Mouse (Mus musculus) thymus, postnatal 25 days (tissue): ENCODE data around the gene Rora.

Experiments used
- DNase-seq: peaks from one replicate; pipeline ENCODE4 v3.0.0; 2022

Rora gene

GRCm38 (mm10) chr9:68694889-68695495 is 41.4 kb downstream of the Rora start:
- DNase-seq = no peak

- DNase-seq = no peak
Measured at GRCm38 (mm10) chr9:68695496-68695969, 41.9 kb downstream of the Rora start.

DNA sequence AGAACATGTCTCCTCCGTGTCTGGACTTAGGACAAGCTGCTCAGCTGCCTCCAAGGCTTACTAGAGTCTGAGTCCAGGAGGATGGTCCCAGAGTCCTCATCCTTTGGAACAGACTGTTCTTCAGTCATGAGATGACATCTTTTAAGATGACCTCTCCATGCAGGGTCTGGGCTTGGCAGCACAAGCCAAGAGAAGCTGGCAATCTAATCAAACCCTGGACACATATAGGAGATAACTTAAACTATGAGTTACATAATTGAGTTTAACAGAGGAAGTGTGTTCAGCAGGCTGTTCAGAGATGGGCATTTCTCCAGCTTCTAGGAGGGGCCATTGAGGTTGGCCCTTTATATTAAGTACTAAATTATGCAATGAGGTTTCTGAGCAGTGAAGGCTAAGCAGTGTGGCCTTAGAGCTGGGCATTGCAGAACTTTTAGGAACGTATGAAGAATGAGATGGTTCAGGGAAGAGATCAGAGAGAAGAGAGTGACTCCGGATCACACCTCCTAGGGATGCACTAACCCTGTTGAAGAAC is 42.9 kb downstream of the Rora start:
- no peak for DNase-seq

- no peak for DNase-seq
Measured at GRCm38 (mm10) chr9:68699341-68699740, 45.8 kb downstream of the Rora start.

GRCm38 (mm10) chr9:68699856-68700255 is 46.3 kb downstream of the Rora start:
- DNase-seq = no peak

GRCm38 (mm10) chr9:68707636-68708035 is 54.0 kb downstream of the Rora start:
- no peak for DNase-seq

DNA sequence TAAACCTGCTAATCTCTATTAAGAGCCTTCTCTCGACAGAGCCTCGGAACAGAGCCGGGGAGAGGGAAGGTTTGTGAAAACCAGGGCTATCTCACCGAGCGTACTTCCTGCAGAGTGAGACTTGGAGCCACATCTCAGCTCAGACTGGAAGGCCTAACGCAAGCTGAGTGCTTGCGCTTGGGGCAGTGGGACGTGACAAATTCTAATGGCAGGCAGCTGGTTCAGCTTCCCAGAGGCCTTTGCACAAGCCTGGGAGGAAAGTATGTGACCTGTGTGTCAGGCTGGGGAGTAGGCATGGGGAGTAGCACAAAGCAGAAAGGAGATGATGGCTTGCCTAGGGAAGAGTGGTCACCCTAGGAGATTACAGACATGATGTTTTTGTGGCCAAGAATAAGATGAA is 55.6 kb downstream of the Rora start:
- no peak for DNase-seq

GRCm38 (mm10) chr9:68710893-68711654 is 57.5 kb downstream of the Rora start:
- no peak for DNase-seq

GRCm38 (mm10) chr9:68716961-68717360 is 63.4 kb downstream of the Rora start:
- DNase-seq = peak; percentile 14

GRCm38 (mm10) chr9:68718427-68718826 is 64.8 kb downstream of the Rora start:
- DNase-seq = no peak

DNA sequence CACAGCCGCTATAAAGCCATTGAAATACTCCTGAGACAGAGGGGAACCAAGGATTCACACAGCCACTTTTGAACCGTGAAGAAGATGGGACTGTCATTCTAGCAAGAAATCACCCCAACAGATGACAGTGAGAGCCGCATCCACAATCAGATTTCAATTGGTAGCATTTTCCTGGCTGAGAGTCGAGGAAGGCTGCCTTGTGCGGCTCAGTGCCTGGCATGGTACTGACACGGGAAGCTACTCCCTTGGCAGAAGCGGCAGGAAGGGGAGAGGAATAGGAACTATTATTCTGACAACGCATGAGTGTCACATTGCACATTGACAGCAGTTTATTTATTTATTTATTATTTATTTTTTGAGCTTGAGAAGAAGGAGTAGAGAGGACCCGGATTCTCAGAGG is 65.7 kb downstream of the Rora start:
- DNase-seq = no peak

DNA sequence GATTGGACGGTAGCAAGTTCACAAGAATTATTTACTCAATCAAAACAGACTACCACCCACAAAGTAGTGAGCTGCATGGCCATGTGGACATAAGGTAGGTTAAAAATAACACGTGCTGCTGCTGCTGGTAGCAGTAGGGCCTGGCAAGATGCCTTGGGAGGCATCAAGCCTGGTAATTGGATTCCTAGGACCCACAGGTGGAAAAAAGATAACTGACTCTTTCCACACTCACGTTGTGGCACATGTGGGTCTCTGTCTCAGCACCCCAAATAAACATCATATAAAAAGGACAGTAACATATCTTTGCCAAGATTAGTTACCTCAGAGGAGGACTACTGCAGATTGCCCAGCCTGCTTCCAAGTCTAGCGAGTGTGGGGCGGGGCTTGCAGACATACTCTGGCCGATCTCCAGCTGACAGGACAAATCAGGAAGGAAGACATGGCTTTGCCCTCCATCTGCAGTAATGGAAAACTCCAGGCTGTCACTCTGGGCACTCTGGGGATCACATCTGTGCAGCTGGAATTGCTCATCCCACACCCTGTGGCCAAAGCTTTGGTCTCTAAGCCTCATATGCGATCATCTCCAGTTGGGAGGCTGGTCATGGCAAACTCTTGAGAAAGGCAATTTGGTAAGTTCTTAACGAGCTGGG is 71.2 kb downstream of the Rora start:
- no peak for DNase-seq

DNA sequence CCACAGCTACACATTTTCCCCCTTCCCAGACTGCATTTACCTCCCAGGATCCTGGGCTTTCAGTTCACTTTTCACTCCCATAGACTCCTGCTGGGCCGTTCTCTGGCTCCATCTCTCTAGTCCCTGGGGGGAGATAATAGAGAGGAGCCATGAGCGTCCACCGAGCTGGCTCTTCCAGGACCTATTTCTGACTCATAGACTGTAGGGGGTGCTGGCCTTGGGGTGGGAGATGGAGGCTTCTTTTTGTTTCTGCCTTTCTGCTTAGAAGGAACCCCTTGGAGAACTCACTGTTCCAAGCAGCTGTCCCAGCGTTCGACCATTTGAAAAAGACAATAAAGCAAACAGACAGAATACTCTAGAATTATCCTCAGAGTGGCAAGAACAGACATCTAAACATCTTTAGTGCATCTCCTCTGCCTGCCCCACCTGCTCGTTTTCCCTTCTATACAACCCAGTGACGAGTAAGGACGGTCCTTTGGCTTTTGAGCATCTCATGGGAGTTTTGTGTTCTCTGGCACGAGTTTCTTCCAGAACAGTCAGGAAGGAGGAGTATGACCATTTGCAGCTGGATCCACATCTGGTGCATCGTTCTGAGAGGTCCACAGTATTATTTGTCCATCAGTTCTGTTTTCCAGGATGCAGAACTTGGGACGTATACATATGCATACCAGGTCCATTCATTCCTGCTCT is 73.7 kb downstream of the Rora start:
- DNase-seq = no peak

DNA sequence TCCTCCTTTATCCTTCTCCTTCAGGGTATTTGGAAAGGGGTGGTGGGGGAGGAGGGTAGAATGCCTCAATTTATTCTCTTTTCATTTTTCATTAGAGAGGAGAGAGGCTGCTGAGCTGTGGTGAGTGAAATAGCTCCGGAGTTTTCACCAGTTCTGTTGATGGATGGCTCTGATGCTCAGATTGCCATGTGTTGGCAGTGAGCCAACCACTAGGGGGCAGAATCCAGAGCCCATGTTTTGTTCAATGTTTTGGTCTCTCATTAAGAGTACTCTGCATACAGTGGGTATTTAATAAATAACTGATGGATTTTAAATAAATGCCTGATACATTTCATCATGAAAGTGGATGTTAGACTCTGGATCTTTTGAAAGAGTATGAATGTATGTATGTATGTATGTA is 77.9 kb downstream of the Rora start:
- DNase-seq = no peak

GRCm38 (mm10) chr9:68732929-68733328 is 79.3 kb downstream of the Rora start:
- DNase-seq = no peak

DNA sequence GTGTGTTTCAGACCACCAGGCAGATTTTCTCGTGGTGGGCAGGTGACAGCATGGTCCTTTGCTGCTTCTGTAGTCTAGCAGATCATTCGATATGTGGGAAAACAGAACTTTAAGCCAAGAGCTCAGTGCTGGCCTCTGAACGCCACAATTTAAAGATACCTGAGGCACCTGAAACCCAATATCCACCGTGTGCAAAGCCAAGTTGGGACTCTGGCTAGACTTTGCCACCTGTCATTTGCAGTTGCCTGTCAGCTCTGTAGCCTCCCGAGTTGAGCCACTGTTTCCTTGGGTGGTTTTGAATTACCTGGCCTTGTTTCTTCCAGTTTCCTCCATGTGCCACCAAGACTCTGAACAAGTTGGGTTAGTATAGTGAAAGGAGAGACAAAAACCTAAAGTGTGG is 82.3 kb downstream of the Rora start:
- no peak for DNase-seq

DNA sequence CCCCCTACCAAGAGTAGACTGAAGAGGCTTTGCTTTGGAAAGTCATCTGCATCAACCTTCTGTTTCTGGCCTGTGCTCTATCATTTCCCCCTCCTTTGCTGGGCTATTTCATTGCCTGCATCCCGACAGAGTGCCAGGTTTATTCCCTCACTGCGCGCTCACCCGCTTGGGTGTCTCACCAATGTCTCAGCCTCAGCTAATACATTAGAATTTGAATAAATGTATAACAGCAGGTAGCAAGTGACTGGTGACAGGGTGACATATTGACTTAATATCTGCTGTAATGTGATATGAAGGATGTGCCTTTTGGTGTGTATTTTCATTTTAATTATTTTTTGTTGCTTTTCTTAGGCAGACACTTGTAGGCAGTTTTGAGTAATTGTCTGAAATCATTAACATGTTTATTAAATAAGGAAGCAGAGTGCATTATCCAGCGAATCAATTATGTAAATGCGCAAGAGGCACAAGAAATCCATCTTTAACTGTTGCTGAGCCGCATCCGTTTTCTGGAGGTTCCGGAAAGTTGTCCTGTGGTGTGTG is 83.7 kb downstream of the Rora start:
- no peak for DNase-seq

GRCm38 (mm10) chr9:68745931-68746646 is 92.5 kb downstream of the Rora start:
- no peak for DNase-seq

- DNase-seq = no peak
Measured at GRCm38 (mm10) chr9:68756976-68757375, 103.4 kb downstream of the Rora start.

DNA sequence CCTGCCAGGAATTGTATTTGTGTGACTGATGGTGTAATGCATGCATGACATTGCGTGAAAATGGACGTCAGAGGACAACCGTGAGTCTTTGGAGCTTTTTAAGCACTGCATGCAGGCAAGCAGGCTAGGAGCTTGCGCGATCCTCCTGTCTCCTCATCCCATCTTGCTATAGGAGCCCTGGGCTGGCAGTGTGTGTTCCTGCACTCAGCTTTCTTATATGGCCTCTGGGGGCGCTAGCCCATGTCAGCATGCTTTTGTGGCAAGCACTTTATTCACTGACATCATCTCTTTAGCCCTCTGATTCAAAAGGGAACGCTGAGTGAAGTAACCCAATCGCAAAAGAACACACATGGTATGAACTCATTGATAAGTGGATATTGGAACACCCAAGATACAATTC is 105.7 kb downstream of the Rora start:
- no peak for DNase-seq

GRCm38 (mm10) chr9:68760329-68760728 is 106.7 kb downstream of the Rora start:
- DNase-seq = no peak

GRCm38 (mm10) chr9:68760876-68761275 is 107.3 kb downstream of the Rora start:
- DNase-seq = no peak
